Mouse (Mus musculus) liver, adult 2 months (tissue): ENCODE data around the gene Pcnx2. TPM values are rescaled to one million over a fixed set of nuclear protein-coding genes. Genes with fewer than 3 reads are reported as not detected.
A peak's percentile ranks its signal among the peaks of the same experiment; 100 is the strongest.

Source experiments
- DNase-seq: peaks from one replicate; pipeline ENCODE4 v3.0.0-alpha.2; 2011; ENCODE audit warnings: low read depth, low spot score; ENCODE audit errors: extremely low read depth
- H3K27ac ChIP-seq: fragments of 200-500 bp; replicated peaks from 2 replicates; pipeline ENCODE4 v1.5.1; 2012; ENCODE audit warnings: low read depth, mild to moderate bottlenecking, control low read depth, inconsistent platforms, low read length; ENCODE audit not compliant: insufficient read depth
- H3K27me3 ChIP-seq: fragments of 200-500 bp; 2 replicates; pipeline ENCODE4 v1.6.1; 2012; ENCODE audit warnings: mild to moderate bottlenecking, moderate library complexity, low read length, inconsistent platforms; ENCODE audit not compliant: control insufficient read depth, insufficient read depth
- H3K36me3 ChIP-seq: fragments of 200-500 bp; 2 replicates; pipeline ENCODE4 v1.6.1; 2012; ENCODE audit warnings: low read length, inconsistent platforms; ENCODE audit not compliant: control insufficient read depth, insufficient read depth
- H3K4me1 ChIP-seq: fragments of 200-500 bp; 2 replicates; pipeline ENCODE4 v1.6.1; 2011; ENCODE audit warnings: low read length; ENCODE audit not compliant: control insufficient read depth, insufficient read depth
- H3K4me3 ChIP-seq: fragments of 200-500 bp; 2 replicates; pipeline ENCODE4 v1.5.1; 2011; ENCODE audit warnings: low read depth, mild to moderate bottlenecking, control low read depth, low read length, moderate library complexity; ENCODE audit not compliant: insufficient read depth
- H3K79me2 ChIP-seq: fragments of 200-500 bp; 2 replicates; pipeline ENCODE4 v1.6.1; 2012; ENCODE audit warnings: inconsistent platforms, mild to moderate bottlenecking, low read length, moderate library complexity; ENCODE audit not compliant: control insufficient read depth, insufficient read depth
- H3K9ac ChIP-seq: fragments of 200-500 bp; 2 replicates; pipeline ENCODE4 v1.6.1; 2012; ENCODE audit warnings: low read depth, mild to moderate bottlenecking, control low read depth, inconsistent platforms, low read length
- CTCF ChIP-seq: fragments of 200-500 bp; IDR thresholded peaks from 2 replicates; pipeline ENCODE4 v1.5.1; 2011; ENCODE audit warnings: low read depth, low read length, control low read depth
- POLR2A ChIP-seq: fragments of 200-500 bp; IDR thresholded peaks from 2 replicates; pipeline ENCODE4 v1.6.1; 2011; ENCODE audit warnings: low read length, control low read depth; ENCODE audit not compliant: insufficient read depth; ENCODE audit errors: extremely low read depth
- WGBS: fragments of 180-500 bp; shearing (Covaris S2); methylation state at CpG from one replicate; pipeline ENCODE4 v1.1.7; 2018; 5-methylcytosine and 5-hydroxymethylcytosine counted together
- polyA plus RNA-seq: library from polyadenylated mRNA; depleted of rRNA; stranded (reverse); fragments of >200 nt; gene quantifications from 2 replicates; pipeline ENCODE4 v1.2.3, GENCODE M21; 2012
- total RNA-seq: library from RNA; depleted of rRNA; stranded (reverse); fragments of >200 nt; gene quantifications from 2 replicates; pipeline ENCODE4 v1.2.3, GENCODE M21; 2014

Gene Pcnx2
- total and polyA plus RNA-seq, 2 experiments = 0.05 TPM; not detected in 1

DNA sequence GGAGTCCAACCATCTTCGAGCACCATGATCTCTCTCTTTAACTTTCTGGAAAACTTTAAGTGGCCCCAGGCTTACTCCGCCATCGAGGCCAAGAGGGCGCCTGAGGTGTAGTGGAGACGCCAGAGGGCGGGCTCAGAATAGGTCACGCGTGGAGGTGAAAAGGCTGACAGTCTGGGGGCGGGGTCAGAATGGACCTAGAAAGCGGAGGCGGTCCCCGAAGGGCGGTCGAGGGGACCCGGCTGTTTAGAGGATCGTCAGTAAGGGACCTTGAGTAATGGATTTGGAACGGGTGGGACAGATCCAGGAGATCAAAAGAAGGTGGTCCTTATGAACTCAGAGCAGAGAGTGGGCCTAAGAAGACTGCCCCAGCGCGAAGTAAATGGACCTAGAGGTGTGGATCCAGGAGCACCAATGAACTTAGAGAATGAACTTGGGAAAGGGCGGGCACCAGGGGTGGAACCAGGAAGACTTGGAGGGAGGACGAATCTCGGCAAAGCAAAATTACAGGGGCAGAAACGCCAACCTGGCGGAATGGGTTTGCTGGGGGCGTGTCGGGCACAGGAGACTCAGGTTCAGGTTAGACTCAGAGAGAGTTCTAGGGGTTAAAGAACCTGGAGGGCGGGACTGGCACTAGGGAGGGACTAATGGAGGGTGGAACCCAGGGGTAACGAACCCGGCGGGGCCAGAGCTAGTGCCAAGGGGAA is 11.7 kb upstream of the Pcnx2 start:
- Histone ChIP-seq H3K36me3 (no peaks in the 10 kb centered on the region), H3K9ac (peak overlapping the region; percentile 52), H3K4me3 (peak overlapping the region; percentile 48), H3K79me2 (peaks cover 3% of the 10 kb centered on the region), H3K27ac (peak overlapping the region; percentile 75), H3K27me3 (no peaks in the 10 kb centered on the region), H3K4me1 (peaks cover 12% of the 10 kb centered on the region)
- WGBS = 2% methylated on average over 30 of the region's 30 CpGs
- DNase-seq = peak; percentile 99
- no peak for TF ChIP-seq POLR2A
- TF ChIP-seq CTCF = no peak

DNA sequence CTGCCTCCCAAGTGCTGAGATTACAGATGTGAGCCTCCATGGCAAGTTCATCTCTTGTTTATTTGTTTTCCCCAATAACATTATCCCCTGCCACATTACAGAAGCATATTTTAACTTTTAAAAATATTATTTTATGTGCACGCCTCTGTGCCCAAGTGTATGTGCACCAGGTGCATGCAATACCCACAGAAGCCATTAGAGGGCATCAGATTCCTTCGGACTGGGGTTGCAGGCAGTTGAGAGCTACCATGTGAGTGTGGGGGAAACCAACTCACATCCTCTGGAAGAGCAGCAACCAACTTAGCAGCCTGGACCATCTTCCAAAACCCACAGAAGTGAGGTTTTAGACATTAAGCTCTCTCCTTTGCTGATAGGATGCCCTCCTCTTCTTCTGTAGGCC is 9.2 kb upstream of the Pcnx2 start:
- no peaks in the 10 kb centered on the region for H3K27me3 ChIP-seq
- WGBS = 76% methylated on average over 2 of the region's 2 CpGs
- H3K79me2 ChIP-seq = no peaks in the 10 kb centered on the region
- no peak for DNase-seq
- no peak overlapping the region for H3K9ac ChIP-seq
- H3K27ac ChIP-seq = no peak overlapping the region
- TF ChIP-seq CTCF (peak; percentile 41; the same call in 1 of the 2 replicates), POLR2A (no peak)
- H3K36me3 ChIP-seq = no peaks in the 10 kb centered on the region
- H3K4me1 ChIP-seq = no peaks in the 10 kb centered on the region; the same call in 1 of the 2 replicates
- H3K4me3 ChIP-seq = no peak overlapping the region

DNA sequence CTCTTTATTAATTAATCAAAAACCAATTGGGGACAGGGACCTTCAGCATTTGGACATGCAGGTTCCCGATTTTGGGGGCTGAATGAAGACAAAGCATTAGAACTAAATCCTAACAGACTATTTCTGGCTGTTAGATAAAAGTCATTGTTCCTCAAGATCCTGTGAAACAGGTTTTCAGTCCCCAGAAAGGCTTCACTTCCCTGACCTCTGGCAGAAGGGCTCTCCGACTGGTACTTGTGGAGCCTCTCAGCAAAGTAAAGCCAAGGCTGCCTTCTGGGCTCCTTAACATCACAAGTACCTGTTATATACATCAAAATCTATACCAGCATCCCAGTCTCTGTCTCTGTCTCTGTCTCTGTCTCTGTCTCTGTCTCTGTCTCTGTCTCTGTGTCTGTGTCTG is 7.2 kb upstream of the Pcnx2 start:
- no peaks in the 10 kb centered on the region for H3K4me1 ChIP-seq
- no peak for DNase-seq

DNA sequence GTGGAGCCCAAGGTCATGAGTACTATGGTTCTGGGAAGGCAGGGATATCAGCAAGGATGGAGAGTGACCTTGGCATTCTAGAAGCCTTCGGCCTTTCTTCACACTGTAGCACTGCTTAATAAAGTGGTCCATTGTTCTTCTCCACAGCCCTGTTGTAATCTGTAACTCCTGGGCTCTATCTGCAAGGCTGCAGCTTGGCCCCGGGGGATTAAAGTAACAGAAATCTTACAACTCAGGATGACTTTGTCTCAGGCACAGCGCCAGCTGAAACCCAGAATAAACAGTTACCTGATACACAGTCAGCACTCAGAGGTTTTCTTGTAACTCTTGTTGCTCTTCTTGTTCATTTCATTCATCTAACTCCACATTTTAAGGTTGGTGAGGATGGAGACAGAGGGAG is 4.4 kb upstream of the Pcnx2 start:
- no peaks in the 10 kb centered on the region for H3K79me2 ChIP-seq
- H3K4me1 ChIP-seq = no peaks in the 10 kb centered on the region
- H3K27me3 ChIP-seq = peaks cover 7% of the 10 kb centered on the region; the same call in 1 of the 2 replicates
- no peak for TF ChIP-seq CTCF
- 52% methylated on average over 3 of the region's 3 CpGs for WGBS
- no peak overlapping the region for H3K4me3 ChIP-seq
- DNase-seq = no peak
- no peak overlapping the region for H3K9ac ChIP-seq
- no peaks in the 10 kb centered on the region for H3K36me3 ChIP-seq
- no peak overlapping the region for H3K27ac ChIP-seq

More for the DNA sequence above, 7.2 kb upstream of the Pcnx2 start:
- H3K79me2 ChIP-seq = no peaks in the 10 kb centered on the region
- 65% methylated on average over 2 of the region's 2 CpGs for WGBS
- no peaks in the 10 kb centered on the region for H3K36me3 ChIP-seq
- TF ChIP-seq CTCF (no peak), POLR2A (no peak)
- no peak overlapping the region for H3K4me3 ChIP-seq
- no peak overlapping the region for H3K9ac ChIP-seq
- H3K27ac ChIP-seq = no peak overlapping the region
- H3K27me3 ChIP-seq = no peaks in the 10 kb centered on the region

DNA sequence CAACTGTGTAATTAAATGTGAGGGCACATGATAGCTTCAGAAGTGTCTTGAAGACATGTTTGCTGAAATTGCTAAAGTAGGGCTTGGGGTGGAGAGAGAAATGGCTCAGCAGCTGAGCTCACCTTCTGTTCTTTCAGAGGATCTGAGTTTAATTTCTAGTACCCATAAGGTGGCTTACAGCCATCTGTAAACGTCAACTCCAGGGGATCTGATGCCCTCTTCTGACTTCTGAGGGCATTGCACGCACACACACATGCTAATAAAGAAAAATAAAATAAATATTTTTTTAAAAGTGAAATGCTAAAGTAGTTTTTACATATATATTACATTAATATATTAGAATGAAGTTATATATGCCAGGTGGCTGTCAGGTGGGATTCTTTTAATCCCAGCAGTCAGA is 3.0 kb upstream of the Pcnx2 start:
- no peak for TF ChIP-seq POLR2A
- TF ChIP-seq CTCF = peak; percentile 32; the same call in 1 of the 2 replicates
- 32% methylated on average over 2 of the region's 2 CpGs for WGBS

DNA sequence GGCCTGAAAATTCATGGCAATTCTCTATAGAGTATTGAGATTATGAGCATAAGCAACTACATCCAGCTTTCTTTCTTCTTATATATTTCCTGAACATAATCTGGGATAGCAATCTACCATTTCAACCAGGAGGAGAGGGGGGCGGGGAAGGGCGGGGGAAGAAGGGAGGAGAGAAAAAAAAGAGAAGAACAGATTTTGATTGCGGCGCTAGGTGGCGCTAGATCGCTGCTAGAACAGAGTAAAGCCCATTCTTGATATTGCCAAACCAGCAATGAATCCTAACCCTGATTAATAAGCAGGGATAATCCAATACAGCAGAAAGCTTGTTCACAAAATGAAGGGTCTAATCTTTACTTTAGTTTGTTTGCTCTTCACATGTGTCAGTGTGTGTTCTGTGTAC is 782 bp upstream of the Pcnx2 start:
- H3K36me3 ChIP-seq = no peaks in the 10 kb centered on the region
- WGBS = 1% methylated on average over 6 of the region's 6 CpGs
- TF ChIP-seq CTCF (peak; percentile 59), POLR2A (no peak)
- H3K4me3 ChIP-seq = no peak overlapping the region
- no peak overlapping the region for H3K9ac ChIP-seq
- peaks cover 7% of the 10 kb centered on the region; the same call in 1 of the 2 replicates for H3K27me3 ChIP-seq
- H3K27ac ChIP-seq = no peak overlapping the region
- peak; percentile 50 for DNase-seq
- H3K79me2 ChIP-seq = no peaks in the 10 kb centered on the region
- no peaks in the 10 kb centered on the region for H3K4me1 ChIP-seq

More for the DNA sequence above, 3.0 kb upstream of the Pcnx2 start:
- no peaks in the 10 kb centered on the region for H3K79me2 ChIP-seq
- no peak overlapping the region for H3K27ac ChIP-seq
- H3K27me3 ChIP-seq = peaks cover 7% of the 10 kb centered on the region; the same call in 1 of the 2 replicates
- H3K4me3 ChIP-seq = no peak overlapping the region
- DNase-seq = no peak
- H3K36me3 ChIP-seq = no peaks in the 10 kb centered on the region
- H3K9ac ChIP-seq = no peak overlapping the region
- H3K4me1 ChIP-seq = no peaks in the 10 kb centered on the region
